Mouse (Mus musculus): ENCODE measurements at regions not wholly inside any gene's neighbourhood (a gene's known extent, or its start where the extent isn't known, plus 50 kb on each side); places are given as distances from the start of the nearest gene placed in this dataset.

- TF ChIP-seq MAX (IDR thresholded peaks at IDR 0.05; ENCODE audit: low read length) (no peak), CTCF (conservative IDR thresholded peaks at IDR 0.05 in 1 of 2, IDR thresholded peaks at IDR 0.05 in 1 of 2; ENCODE audit: low read depth in 2 of 2, low read length in 2 of 2) (no peak), NRF1 (IDR thresholded peaks at IDR 0.05; ENCODE audit: low read depth, low read length) (no peak), POLR2AphosphoS2 (IDR thresholded peaks at IDR 0.05; ENCODE audit: low read depth, low read length) (no peak), E2F4 (IDR thresholded peaks at IDR 0.05; ENCODE audit: insufficient replicate concordance, low read depth, low read length) (no peak), EP300 (IDR thresholded peaks at IDR 0.05; ENCODE audit: low read length) (no peak), TCF12 (IDR thresholded peaks at IDR 0.05; ENCODE audit: low read depth, low read length) (no peak), POLR2A (IDR thresholded peaks at IDR 0.05; ENCODE audit: low read depth, low read length) (no peak), MAFK (IDR thresholded peaks at IDR 0.05; ENCODE audit: insufficient replicate concordance, low read length) (no peak), ZKSCAN1 (IDR thresholded peaks at IDR 0.05; ENCODE audit: borderline replicate concordance, low read depth, low read length) (no peak)
Observed at GRCm38 (mm10) chr2:128437698-128438097, 153.3 kb upstream of the Spdye4c start.

Measured in CH12.LX (cell line).